Mouse (Mus musculus): Measurements from ENCODE around the gene Csnk2a1. TPM values are rescaled to one million over a fixed set of nuclear protein-coding genes. Genes with fewer than 3 reads are reported as not detected.

Gene Csnk2a1
- 59.0 and 60.8 TPM in 2 replicates for polyA plus RNA-seq (2015; fragmentation: Nextera tagmentation; extraction: Ambion mirVana)

GRCm38 (mm10) chr2:152226248-152227050, at the start of gene Csnk2a1:
Gene Csnk2a1, plus strand, starts transcription at chr2:152226839.

GRCm38 (mm10) chr2:152293727-152294475, 67.3 kb downstream of the Csnk2a1 start, which contains the start of gene Tbc1d20:
Gene Tbc1d20, plus strand, starts transcription at chr2:152293828.

Other genes starting within 250 kb of the Csnk2a1 start
- 12.4 and 15.3 TPM in 2 replicates for gene Fam110a, start 246.6 kb upstream of the Csnk2a1 start, polyA plus RNA-seq (2015; fragmentation: Nextera tagmentation; extraction: Ambion mirVana)
- gene Slc52a3, start 230.3 kb upstream of the Csnk2a1 start, polyA plus RNA-seq (2015; fragmentation: Nextera tagmentation; extraction: Ambion mirVana): 1.2 and 1.3 TPM in 2 replicates
- gene Scrt2, start 145.3 kb upstream of the Csnk2a1 start, polyA plus RNA-seq (2015; fragmentation: Nextera tagmentation; extraction: Ambion mirVana): not detected in 2 replicates
- 10.9 and 12.0 TPM in 2 replicates for gene Srxn1, start 121.3 kb upstream of the Csnk2a1 start, polyA plus RNA-seq (2015; fragmentation: Nextera tagmentation; extraction: Ambion mirVana)
- gene Tcf15, start 83.3 kb upstream of the Csnk2a1 start, polyA plus RNA-seq (2015; fragmentation: Nextera tagmentation; extraction: Ambion mirVana): 16.7 TPM in 2 replicates
- 24.3 and 28.0 TPM in 2 replicates for gene Tbc1d20, start 67.0 kb downstream of the Csnk2a1 start, polyA plus RNA-seq (2015; fragmentation: Nextera tagmentation; extraction: Ambion mirVana)
- gene Rbck1, start 105.8 kb downstream of the Csnk2a1 start, polyA plus RNA-seq (2015; fragmentation: Nextera tagmentation; extraction: Ambion mirVana): 40.7 and 46.3 TPM in 2 replicates
- 0.74 and 2.0 TPM in 2 replicates for gene Trib3, start 117.2 kb downstream of the Csnk2a1 start, polyA plus RNA-seq (2015; fragmentation: Nextera tagmentation; extraction: Ambion mirVana)
- gene Nrsn2, start 149.8 kb downstream of the Csnk2a1 start, polyA plus RNA-seq (2015; fragmentation: Nextera tagmentation; extraction: Ambion mirVana): 0.13 TPM in 1 of 2 replicates, not detected in the other
- 2.7 and 2.8 TPM in 2 replicates for gene Sox12, start 171.2 kb downstream of the Csnk2a1 start, polyA plus RNA-seq (2015; fragmentation: Nextera tagmentation; extraction: Ambion mirVana)
- gene Zcchc3, start 188.2 kb downstream of the Csnk2a1 start, polyA plus RNA-seq (2015; fragmentation: Nextera tagmentation; extraction: Ambion mirVana): 15.2 and 16.1 TPM in 2 replicates
- 0.12 and 0.28 TPM in 2 replicates for gene 6820408C15Rik, start 188.7 kb downstream of the Csnk2a1 start, polyA plus RNA-seq (2015; fragmentation: Nextera tagmentation; extraction: Ambion mirVana)
- gene Defb23, start 237.8 kb downstream of the Csnk2a1 start, polyA plus RNA-seq (2015; fragmentation: Nextera tagmentation; extraction: Ambion mirVana): not detected in 2 replicates